Mouse (Mus musculus) lung, postnatal 4 days (tissue): Measurements from ENCODE around the gene Gm13696.
"Not testable (repeated sequence)": the region's sequence is repeated elsewhere in the genome, so short reads cannot be mapped to it uniquely, and the experiment has no call there.

Experiments
- DNase-seq, 2 experiments: peaks; one replicate each; pipeline ENCODE4 v3.0.0; 2021

Gene Gm13696

DNA sequence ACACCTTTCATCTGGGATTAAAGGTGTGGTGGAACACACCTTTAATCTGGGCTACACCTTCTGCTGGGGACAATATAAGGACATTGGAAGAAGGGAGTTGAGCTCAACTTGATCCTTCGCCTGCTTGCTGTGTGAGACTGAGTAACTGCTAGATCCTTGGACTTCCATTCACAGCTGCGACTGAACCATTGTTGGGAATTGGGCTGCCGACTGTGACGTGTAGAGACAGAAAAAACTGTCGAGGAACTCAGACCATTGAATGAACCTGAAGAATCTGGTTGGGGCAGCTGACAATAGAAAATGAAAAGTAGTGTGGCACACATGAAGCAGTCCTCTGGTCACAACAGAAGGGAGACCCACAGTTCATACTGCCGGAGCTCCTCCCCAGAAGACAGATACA is at the start of gene Gm13696:
Gm13696 (plus strand) TSS at position 301 of the 400 bp plus-strand sequence.
- DNase-seq: not testable (repeated sequence)

DNA sequence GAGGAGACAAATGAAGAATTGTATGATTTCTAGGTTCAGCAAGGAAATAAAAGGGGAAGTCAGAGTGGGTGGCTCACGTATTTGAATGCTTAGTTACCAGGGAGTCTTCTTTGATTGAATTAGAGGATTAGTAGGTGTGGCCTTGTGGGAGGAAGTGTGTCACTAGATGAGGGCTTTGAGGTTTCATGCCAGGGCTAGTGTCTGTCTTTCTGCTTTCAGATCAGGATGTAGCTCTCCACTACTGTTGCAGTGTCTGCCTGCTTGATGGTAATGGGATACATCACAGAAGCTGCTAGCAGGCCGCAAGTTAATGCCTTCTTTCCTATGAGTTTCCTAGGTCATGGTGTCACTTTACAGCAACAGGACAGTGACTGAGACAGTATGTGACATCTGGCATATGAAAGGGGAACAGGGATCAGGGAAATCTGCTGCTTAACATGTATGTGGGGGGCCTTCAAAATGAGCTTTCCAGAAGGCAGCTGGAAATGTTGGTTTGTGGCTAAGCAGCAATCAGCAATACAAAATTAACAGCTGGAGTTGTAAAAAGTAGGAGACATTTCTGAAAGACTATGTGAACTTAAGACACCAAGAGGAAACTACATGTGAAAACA is 43.3 kb upstream of the Gm13696 start:
- no peak for DNase-seq

DNA sequence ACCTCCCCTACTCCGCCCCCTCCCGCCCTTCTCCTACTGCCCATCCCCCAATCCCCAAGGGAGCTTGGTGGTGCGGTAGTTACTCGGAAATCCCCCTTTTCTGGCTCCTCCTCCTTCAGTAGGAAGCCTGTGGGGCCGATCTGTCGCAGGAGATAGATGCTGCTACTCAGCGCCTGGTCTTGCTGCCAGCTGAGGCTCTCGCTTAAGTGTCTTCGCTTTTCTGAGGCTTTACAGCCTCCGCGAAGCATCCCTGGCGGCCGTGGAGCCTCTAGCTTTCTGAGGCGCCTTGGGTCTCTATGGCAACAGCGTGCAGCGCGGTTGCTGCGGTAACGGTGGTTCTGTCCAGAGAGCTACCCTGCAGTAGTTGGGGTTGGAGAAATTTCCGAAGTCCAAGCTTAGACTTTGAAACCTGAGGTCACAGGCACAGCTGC is 32.0 kb upstream of the Gm13696 start, which contains the start of gene Zswim2:
Zswim2 (minus strand) TSS at position 298 of the 431 bp plus-strand sequence.
- peak; percentile 34 to 37 for DNase-seq

DNA sequence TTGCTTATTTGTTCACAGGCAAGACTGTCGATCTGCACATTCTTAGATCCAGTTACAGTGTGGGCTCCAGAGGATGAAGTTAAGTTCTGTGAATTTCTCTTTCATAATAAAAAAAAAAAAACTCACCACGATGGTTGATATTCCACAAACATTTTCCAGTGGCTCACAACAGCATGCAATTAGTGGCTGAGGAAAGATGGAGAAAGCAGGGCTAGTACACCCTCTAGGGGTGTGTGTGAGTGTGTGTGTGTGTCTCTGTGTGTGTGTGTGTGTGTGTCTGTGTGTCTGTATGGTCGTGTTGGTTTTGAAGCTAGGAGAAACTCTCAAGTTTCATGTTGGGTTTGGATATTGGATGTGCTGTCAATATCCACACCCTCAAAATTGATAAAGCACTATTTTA is 31.5 kb upstream of the Gm13696 start:
- DNase-seq: no peak

DNA sequence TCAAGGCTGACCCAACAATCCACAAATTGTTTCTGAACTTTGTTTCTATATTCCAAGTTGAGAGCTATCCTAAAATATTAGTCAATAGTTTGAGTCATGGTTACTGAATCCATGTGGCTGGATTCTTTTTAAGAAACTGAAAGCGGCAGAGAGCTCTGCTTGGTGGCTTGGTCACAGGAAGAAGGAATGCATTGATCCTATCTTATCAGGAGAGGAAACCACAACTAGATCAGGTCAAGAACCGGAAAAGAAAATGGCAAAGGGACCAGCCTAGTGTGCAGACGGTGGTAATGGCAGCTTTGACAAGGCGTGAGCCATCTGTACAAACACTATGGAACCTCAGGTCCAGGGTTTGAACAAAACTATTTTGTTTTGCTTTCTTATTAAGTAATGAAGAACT is 31.1 kb upstream of the Gm13696 start:
- DNase-seq: no peak

DNA sequence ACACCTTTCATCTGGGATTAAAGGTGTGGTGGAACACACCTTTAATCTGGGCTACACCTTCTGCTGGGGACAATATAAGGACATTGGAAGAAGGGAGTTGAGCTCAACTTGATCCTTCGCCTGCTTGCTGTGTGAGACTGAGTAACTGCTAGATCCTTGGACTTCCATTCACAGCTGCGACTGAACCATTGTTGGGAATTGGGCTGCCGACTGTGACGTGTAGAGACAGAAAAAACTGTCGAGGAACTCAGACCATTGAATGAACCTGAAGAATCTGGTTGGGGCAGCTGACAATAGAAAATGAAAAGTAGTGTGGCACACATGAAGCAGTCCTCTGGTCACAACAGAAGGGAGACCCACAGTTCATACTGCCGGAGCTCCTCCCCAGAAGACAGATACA is 17.5 kb upstream of the Gm13696 start, which contains the start of gene Gm13698:
Gm13698 (plus strand) TSS at position 301 of the 400 bp plus-strand sequence.
- not testable (repeated sequence) for DNase-seq

DNA sequence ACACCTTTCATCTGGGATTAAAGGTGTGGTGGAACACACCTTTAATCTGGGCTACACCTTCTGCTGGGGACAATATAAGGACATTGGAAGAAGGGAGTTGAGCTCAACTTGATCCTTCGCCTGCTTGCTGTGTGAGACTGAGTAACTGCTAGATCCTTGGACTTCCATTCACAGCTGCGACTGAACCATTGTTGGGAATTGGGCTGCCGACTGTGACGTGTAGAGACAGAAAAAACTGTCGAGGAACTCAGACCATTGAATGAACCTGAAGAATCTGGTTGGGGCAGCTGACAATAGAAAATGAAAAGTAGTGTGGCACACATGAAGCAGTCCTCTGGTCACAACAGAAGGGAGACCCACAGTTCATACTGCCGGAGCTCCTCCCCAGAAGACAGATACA is 11.7 kb upstream of the Gm13696 start, which contains the start of gene Gm13693:
Gm13693 (plus strand) TSS at position 301 of the 400 bp plus-strand sequence.
- not testable (repeated sequence) for DNase-seq

DNA sequence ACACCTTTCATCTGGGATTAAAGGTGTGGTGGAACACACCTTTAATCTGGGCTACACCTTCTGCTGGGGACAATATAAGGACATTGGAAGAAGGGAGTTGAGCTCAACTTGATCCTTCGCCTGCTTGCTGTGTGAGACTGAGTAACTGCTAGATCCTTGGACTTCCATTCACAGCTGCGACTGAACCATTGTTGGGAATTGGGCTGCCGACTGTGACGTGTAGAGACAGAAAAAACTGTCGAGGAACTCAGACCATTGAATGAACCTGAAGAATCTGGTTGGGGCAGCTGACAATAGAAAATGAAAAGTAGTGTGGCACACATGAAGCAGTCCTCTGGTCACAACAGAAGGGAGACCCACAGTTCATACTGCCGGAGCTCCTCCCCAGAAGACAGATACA is 5.9 kb upstream of the Gm13696 start, which contains the start of gene Gm13695:
Gm13695 (plus strand) TSS at position 301 of the 400 bp plus-strand sequence.
- not testable (repeated sequence) for DNase-seq

DNA sequence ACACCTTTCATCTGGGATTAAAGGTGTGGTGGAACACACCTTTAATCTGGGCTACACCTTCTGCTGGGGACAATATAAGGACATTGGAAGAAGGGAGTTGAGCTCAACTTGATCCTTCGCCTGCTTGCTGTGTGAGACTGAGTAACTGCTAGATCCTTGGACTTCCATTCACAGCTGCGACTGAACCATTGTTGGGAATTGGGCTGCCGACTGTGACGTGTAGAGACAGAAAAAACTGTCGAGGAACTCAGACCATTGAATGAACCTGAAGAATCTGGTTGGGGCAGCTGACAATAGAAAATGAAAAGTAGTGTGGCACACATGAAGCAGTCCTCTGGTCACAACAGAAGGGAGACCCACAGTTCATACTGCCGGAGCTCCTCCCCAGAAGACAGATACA is 5.7 kb downstream of the Gm13696 start, which contains the start of gene Gm13694:
Gm13694 (plus strand) TSS at position 301 of the 400 bp plus-strand sequence.
- DNase-seq: not testable (repeated sequence)

DNA sequence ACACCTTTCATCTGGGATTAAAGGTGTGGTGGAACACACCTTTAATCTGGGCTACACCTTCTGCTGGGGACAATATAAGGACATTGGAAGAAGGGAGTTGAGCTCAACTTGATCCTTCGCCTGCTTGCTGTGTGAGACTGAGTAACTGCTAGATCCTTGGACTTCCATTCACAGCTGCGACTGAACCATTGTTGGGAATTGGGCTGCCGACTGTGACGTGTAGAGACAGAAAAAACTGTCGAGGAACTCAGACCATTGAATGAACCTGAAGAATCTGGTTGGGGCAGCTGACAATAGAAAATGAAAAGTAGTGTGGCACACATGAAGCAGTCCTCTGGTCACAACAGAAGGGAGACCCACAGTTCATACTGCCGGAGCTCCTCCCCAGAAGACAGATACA is 11.5 kb downstream of the Gm13696 start, which contains the start of gene Gm13697:
Gm13697 (plus strand) TSS at position 301 of the 400 bp plus-strand sequence.
- not testable (repeated sequence) for DNase-seq

DNA sequence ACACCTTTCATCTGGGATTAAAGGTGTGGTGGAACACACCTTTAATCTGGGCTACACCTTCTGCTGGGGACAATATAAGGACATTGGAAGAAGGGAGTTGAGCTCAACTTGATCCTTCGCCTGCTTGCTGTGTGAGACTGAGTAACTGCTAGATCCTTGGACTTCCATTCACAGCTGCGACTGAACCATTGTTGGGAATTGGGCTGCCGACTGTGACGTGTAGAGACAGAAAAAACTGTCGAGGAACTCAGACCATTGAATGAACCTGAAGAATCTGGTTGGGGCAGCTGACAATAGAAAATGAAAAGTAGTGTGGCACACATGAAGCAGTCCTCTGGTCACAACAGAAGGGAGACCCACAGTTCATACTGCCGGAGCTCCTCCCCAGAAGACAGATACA is 17.3 kb downstream of the Gm13696 start, which contains the start of gene Gm13691:
Gm13691 (plus strand) TSS at position 301 of the 400 bp plus-strand sequence.
- not testable (repeated sequence) for DNase-seq

DNA sequence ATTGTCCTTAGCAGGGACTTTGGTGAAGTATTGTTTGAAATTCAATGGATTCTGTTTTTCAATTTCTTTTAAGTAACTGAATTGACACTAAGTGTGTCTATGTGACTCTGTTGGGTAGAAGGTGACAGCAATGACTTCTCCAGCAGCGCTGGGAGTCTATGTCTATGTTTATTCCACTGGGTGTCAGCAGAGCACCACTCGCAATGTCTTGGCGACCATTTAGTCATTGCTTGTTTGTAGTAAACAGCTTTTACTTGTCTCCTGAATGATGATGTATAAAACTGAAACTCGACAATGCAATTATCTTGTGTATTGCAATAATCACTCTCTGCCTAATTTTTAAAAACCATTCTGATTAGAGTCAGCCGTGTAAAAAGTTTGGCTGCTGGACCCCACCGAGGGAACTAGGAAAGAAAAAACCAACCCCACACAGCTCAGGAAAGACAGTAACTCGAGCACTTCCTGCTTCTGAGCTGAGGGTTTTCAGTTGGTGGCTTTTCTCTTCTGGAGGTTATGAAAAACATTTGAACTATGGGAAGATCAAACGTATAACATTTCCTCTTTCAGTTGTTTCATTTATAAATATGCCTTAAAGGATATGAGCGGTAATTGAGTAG is 20.8 kb downstream of the Gm13696 start:
- DNase-seq: peak in 1 of 2 experiments; percentile 32

DNA sequence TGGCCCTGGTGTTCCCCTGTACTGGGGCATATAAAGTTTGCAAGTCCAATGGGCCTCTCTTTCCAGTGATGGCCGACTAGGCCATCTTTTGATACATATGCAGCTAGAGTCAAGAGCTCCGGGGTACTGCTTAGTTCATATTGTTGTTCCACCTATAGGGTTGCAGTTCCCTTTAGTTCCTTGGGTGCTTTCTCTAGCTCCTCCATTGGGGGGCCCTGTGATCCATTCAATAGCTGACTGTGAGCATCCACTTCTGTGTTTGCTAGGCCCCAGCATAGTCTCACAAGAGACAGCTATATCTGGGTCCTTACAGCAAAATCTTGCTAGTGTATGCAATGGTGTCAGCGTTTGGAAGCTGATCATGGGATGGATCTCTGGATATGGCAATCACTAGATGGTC is 21.6 kb downstream of the Gm13696 start:
- not testable (repeated sequence) for DNase-seq

DNA sequence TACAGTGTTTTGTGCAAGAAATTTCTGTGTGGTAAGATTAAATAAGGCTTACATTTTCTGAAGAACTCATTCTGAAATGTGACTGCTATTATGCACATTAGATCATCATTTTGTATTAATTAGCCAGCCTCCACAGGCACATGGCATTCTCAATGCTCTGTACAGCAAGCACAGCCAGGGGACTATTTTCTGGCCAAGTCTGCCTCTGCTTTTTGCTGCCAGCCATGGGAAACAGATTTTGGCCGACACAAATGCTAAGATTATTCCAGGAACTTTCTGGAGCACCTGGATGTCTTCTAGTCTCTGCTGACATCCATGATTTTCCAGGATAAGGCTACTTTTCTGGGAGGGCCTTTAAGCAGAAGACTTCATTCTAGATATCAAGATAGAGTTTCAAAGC is 36.0 kb downstream of the Gm13696 start:
- DNase-seq: no peak

DNA sequence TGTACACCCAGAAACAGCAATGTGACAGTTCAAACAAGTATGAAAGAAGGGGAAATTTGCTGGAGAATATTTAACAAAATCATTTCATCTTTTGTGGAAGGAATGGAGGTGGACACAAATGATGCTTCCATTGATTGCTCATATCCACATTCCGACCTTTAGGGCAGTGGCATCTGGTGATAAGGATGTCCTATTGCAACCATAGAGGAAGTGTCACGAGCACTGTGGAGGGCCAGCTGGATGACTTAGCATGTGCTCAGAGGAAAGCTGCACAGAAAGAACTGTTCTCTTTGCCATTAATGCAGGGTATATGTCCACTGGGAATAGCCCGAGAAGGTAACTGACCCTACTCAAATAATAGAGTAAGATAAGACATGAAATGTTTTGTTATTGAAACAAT is 36.9 kb downstream of the Gm13696 start:
- DNase-seq: no peak

DNA sequence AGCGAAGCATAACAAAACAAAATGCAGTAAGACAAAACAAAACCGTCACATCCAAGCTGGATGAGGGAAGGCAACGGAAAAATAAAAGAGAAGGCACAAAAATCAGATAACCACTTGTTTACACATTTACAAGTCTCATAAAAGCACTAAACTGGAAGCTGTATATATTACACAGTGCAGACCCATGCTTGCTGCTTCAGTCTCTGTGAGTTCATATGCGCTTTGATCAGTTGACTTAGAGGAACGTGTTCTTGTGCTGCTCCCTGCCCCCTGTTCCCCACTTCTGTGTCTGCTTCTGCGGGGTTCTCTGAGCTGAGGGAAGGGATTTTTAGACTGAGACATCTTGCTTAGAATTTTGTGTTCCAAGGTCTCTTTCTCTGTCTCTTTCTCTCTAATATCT is 41.6 kb downstream of the Gm13696 start:
- no peak for DNase-seq

DNA sequence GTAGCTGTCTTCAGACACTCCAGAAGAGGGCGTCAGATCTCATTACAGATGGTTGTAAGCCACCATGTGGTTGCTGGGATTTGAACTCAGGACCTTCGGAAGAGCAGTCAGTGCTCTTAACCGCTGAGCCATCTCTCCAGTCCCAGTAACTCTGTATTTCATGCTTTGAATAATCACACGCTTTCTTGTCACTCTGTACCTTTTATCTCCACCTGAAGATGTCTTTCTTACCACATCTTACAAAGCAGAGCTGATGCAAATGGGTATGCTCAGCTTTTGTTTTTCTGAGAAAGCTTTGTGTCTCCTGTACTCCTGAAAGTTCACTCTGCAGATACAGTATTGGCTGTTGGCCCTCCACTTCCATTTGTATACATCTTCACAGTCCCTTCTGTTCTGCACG is 43.4 kb downstream of the Gm13696 start:
- DNase-seq: not testable (repeated sequence)

DNA sequence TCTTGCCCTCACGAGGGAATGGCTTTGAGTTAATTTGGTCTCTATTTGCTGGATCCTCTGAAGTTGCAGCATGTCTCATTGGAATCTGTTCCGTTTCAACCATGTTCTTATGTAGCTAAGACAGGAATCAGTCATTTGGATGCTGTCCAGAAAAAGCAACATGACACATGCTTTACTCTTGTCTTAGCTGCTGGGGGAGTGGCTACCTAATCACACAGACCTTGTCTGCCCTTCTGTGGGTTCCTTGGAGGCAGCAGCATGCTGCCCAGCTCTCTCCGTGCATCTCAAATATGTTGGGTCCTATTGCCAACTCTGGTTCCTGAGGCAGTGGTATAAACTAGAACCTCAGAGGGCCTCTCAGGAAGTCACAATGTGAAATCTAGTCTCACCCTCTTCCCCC is 45.4 kb downstream of the Gm13696 start:
- no peak for DNase-seq

DNA sequence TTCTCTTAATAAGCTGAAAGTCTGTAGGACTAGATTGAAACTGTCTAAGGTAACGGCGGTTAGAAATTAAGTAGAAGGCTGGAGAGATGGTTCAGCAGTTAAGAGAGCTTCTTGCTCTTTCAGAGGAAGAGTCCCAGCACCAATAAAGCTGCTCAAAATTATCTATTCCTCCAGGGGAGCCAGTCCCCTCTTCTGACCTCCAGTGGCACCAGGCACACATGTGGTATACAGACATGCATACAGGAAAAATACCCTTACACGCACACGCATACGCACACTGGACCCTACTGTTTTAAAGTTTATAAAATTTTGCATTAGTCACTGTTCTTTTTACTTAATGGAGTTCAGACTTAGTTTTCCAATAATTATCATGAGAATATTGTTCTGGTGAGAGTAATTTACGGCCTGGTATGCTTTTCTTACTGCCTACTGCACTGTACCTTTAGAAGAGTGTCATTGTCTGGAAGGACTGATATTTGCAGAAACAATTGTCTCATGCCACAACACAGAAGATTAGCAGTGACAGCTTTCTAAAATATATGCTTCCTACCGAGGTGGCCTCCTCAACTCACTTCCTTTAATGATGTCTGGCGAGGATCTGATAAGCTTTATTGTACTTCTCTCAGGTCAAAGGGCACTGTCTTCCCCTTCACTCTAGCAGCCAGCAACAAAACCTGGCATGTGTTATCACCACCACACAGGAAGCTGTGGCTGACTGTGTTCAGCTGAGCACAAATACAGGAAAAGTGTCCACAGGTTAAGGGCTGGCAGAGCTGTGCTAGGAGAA is 46.8 kb downstream of the Gm13696 start:
- DNase-seq: peak; percentile 35 to 66

DNA sequence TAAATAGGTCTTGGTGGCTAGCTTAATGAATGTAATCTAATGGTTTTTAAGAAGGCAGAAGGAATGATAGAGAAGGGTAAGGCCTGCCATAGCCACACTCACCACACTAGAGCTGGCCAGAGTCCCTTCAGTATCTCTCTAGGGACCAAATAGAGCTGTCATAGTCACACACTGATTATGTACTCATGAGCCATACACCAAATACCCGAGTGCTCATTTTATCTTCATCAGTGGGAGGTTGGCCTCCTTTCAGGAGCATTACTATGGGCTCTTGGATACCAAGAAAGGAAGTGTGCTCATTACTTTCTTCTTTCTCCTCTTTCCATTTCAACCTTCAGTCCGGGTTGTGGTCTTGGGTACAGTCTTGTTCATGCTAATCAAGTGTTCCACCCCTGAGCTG is 49.0 kb downstream of the Gm13696 start:
- DNase-seq: no peak

DNA sequence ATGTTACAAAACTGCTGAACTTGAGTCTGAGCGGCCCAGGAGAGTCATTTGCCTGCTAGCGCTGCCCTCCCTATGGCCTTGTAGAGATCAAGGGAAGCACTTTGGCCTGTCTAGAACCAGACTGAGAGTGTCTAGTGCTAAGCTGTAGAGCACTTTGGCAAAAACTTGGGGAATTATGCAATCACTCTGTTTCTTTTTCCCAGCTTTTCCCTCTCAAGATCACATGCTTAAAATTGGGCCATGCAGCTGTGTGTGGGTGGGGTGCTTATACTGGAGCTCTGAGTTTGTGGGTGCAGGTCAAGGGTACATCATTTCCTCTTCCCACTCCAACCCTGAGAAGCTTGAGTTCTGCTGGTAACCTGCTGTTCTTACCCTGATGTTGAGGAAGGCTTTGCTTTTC is 50.0 kb downstream of the Gm13696 start:
- DNase-seq: peak; percentile 26 to 44

DNA sequence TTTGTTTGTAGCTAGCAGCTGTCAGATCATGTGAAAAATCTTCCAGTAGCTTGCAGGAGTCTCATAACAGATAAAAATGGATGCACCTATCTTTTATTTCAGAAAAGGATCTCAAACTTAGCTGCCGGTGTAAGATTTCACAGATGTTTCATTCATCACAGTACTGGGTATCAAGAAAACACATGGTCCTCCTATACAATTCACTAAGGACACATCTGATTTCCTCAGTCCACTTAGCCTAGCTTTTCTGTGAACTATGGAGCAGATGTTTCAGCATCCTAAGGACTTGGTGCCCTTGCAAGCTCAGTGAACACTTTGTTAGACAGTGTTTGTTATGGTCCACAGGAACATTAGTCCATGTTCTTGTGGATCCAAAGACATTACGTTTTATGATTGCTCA is 50.4 kb downstream of the Gm13696 start:
- no peak for DNase-seq
